ENCODE assay signal across 20 mouse cellular contexts in genomic region chr6:115322956-115323355, GRCm38 (mm10). TPM values are rescaled to one million over a fixed set of nuclear protein-coding genes. Genes with fewer than 3 reads are reported as not detected.
"Had no signal": no experiment of that assay in that cellular context is flagged by ENCODE, and none has a peak within 500 bp of the region (broad histone marks: within the 10 kb centered on the region; RNA-seq: fewer than 3 reads in every experiment).

No protein-coding gene starts in this region.

- DNase-seq: kidney, adult 9 months; kidney, postnatal 14 days; layer of hippocampus, postnatal 36 days; liver; lung, adult 2 months; lung, postnatal 14 days; lung, postnatal 4 days; midbrain, embryonic 14.5 days; retina, postnatal 1 day; thymus, adult 18-20 months; thymus, postnatal 36 days had no signal

- H3K27ac ChIP-seq: layer of hippocampus, adult 2 months; limb, embryonic 10.5 days; limb, embryonic 13.5 days; liver, embryonic 12.5 days; liver, embryonic 15.5 days; neural tube, embryonic 12.5 days; neural tube, embryonic 15.5 days had no signal

- H3K9me3 ChIP-seq: limb, embryonic 10.5 days; liver, embryonic 12.5 days; liver, embryonic 15.5 days; neural tube, embryonic 12.5 days had no signal

- H3K9ac ChIP-seq: limb, embryonic 13.5 days; liver, embryonic 12.5 days; liver, embryonic 15.5 days; neural tube, embryonic 12.5 days; neural tube, embryonic 15.5 days had no signal

- H3K27me3 ChIP-seq: limb, embryonic 13.5 days; liver, embryonic 12.5 days; liver, embryonic 15.5 days; neural tube, embryonic 12.5 days; neural tube, embryonic 15.5 days had no signal

- ATAC-seq: liver, embryonic 12.5 days had no signal

- H3K4me2 ChIP-seq: limb, embryonic 13.5 days; liver, embryonic 12.5 days; liver, embryonic 15.5 days; midbrain, embryonic 11.5 days; neural tube, embryonic 12.5 days; neural tube, embryonic 15.5 days had no signal

- H3K36me3 ChIP-seq: limb, embryonic 10.5 days; limb, embryonic 13.5 days; liver, embryonic 12.5 days; liver, embryonic 15.5 days; neural tube, embryonic 12.5 days; neural tube, embryonic 15.5 days had no signal

- H3K4me3 ChIP-seq: layer of hippocampus, adult 2 months; limb, embryonic 10.5 days; limb, embryonic 13.5 days; liver, embryonic 12.5 days; liver, embryonic 15.5 days; neural tube, embryonic 12.5 days; neural tube, embryonic 15.5 days had no signal

- H3K4me1 ChIP-seq: limb, embryonic 13.5 days; liver, embryonic 12.5 days; liver, embryonic 15.5 days; neural tube, embryonic 12.5 days had no signal

RNA-seq across cellular contexts. Expression of gene Pparg, which starts 37.8 kb away (rescaled TPM):
- total RNA-seq: megakaryocyte-erythroid progenitor cell, adult 5-6 weeks had no signal
